Mouse (Mus musculus) kidney, postnatal 0 days (tissue): ENCODE data around the gene Olfr1360. TPM values are rescaled to one million over a fixed set of nuclear protein-coding genes. Genes with fewer than 3 reads are reported as not detected.

Experiments
- ATAC-seq: fragments of 200-750 bp; cut with Nextera tagmentation; replicated peaks from 2 replicates; pipeline ENCODE4 v1.8.0; 2017; ENCODE audit warnings: low read depth, moderate number of reproducible peaks, moderate TSS enrichment, moderate library complexity; ENCODE audit not compliant: low FRiP score
- DNase-seq: peaks from one replicate; pipeline ENCODE4 v3.0.0-alpha.2; 2016; ENCODE audit warnings: low spot score
- H3K27ac ChIP-seq: fragments of 300-500 bp; sonication (generic); 2 replicates; pipeline ENCODE4 v1.5.1; 2014; ENCODE audit warnings: mild to moderate bottlenecking
- H3K27me3 ChIP-seq: fragments of 300-500 bp; sonication (generic); 2 replicates; pipeline ENCODE4 v1.6.1; 2014; ENCODE audit warnings: low read length, mixed read lengths; ENCODE audit not compliant: insufficient read depth
- H3K36me3 ChIP-seq: fragments of 300-500 bp; sonication (generic); 2 replicates; pipeline ENCODE4 v1.6.1; 2014; ENCODE audit warnings: low read length, mixed read lengths; ENCODE audit not compliant: insufficient read depth
- H3K4me1 ChIP-seq: fragments of 300-500 bp; sonication (generic); replicated peaks from 2 replicates; pipeline ENCODE4 v1.6.1; 2014; ENCODE audit warnings: antibody characterized with exemption, low read length, mixed read lengths; ENCODE audit not compliant: insufficient read depth
- H3K4me2 ChIP-seq: fragments of 300-500 bp; sonication (generic); 2 replicates; pipeline ENCODE4 v1.6.1; 2014; ENCODE audit warnings: mild to moderate bottlenecking, low read length, moderate library complexity, mixed read lengths
- H3K4me3 ChIP-seq: fragments of 300-500 bp; sonication (generic); replicated peaks from 2 replicates; pipeline ENCODE4 v1.5.1; 2014; ENCODE audit warnings: low read depth, low read length
- H3K9ac ChIP-seq: fragments of 300-500 bp; sonication (generic); 2 replicates; pipeline ENCODE4 v1.6.1; 2014; ENCODE audit warnings: low read depth, low read length
- H3K9me3 ChIP-seq: fragments of 300-500 bp; sonication (generic); replicated peaks from 2 replicates; pipeline ENCODE4 v1.6.1; 2016; ENCODE audit warnings: low read length, inconsistent platforms, mixed read lengths
- CTCF ChIP-seq: IDR thresholded peaks from 2 replicates; pipeline ENCODE4 v1.5.1; 2016; ENCODE audit warnings: antibody characterized with exemption, low read depth, mild to moderate bottlenecking, moderate library complexity
- WGBS: fragments of 180-500 bp; shearing (Covaris S2); extraction: QIAGEN DNeasy Blood & Tissue Kit; methylation state at CpG from one replicate; pipeline ENCODE4 v1.1.7; 2014; 5-methylcytosine and 5-hydroxymethylcytosine counted together
- microRNA-seq: library from miRNA; unstranded; fragments of <30 nt; microRNA quantifications from one replicate; pipeline ENCODE4, GENCODE M21; 2016
- polyA plus RNA-seq: library from polyadenylated mRNA; unstranded; fragments of >200 nt; fragmentation: Nextera tagmentation; extraction: Ambion mirVana; gene quantifications from 2 replicates; pipeline ENCODE4 v1.2.1, GENCODE M21; 2015

The Olfr1360 gene
- polyA plus RNA-seq, 1 experiment from 2014 or later = not detected

- Histone ChIP-seq H3K4me3 (no peak within 1 kb of the TSS), H3K27me3 (no peaks in the 10 kb centered on the region), H3K9ac (no peak within 1 kb of the TSS), H3K9me3 (no peaks in the 10 kb centered on the region), H3K4me1 (no peaks in the 10 kb centered on the region), H3K27ac (no peak within 1 kb of the TSS), H3K4me2 (no peak within 1 kb of the TSS), H3K36me3 (no peaks in the 10 kb centered on the region)
- TF ChIP-seq CTCF = no peak
- DNase-seq = no peak
- 38% methylated on average over 2 of the region's 2 CpGs for WGBS
- no peak for ATAC-seq
Measured at GRCm38 (mm10) chr13:21663286-21663685, 13.9 kb downstream of the Olfr1360 start, which contains the start of gene Olfr1361. Gene Olfr1361, minus strand, starts transcription at chr13:21663386.

- TF ChIP-seq CTCF = no peak
- no peak within 1 kb of the TSS for H3K4me2 ChIP-seq
- WGBS = 86% methylated on average over 2 of the region's 2 CpGs
Measured at GRCm38 (mm10) chr13:21642418-21642817, 34.8 kb downstream of the Olfr1360 start, which contains the start of gene Olfr11. Gene Olfr11, minus strand, starts transcription at chr13:21642518.

More at GRCm38 (mm10) chr13:21642418-21642817, 34.8 kb downstream of the Olfr1360 start, which contains the start of gene Olfr11:
- no peak within 1 kb of the TSS for H3K9ac ChIP-seq
- DNase-seq (no peak), ATAC-seq (no peak)
- no peak within 1 kb of the TSS for H3K4me3 ChIP-seq
- H3K27me3 ChIP-seq = no peaks in the 10 kb centered on the region
- H3K36me3 ChIP-seq = no peaks in the 10 kb centered on the region
- no peaks in the 10 kb centered on the region for H3K9me3 ChIP-seq
- no peaks in the 10 kb centered on the region for H3K4me1 ChIP-seq
- no peak within 1 kb of the TSS for H3K27ac ChIP-seq

Small RNAs within 50 kb of the gene (microRNA-seq; reads per million reads assigned to microRNA genes)
- gene Gm44357 (not detected), gene Gm44367 (not detected)

Other genes starting within 250 kb of the Olfr1360 start
- gene Pgbd1, start 236.3 kb downstream of the Olfr1360 start, polyA plus RNA-seq = 2.0 and 2.5 TPM in 2 replicates
- 21.1 and 23.2 TPM in 2 replicates for gene Zscan26, start 223.7 kb downstream of the Olfr1360 start, polyA plus RNA-seq
- gene Nkapl, start 208.9 kb downstream of the Olfr1360 start, polyA plus RNA-seq = 3.4 and 3.7 TPM in 2 replicates
- gene Zkscan4, start 198.5 kb downstream of the Olfr1360 start, polyA plus RNA-seq = 4.0 and 4.3 TPM in 2 replicates
- not detected in 2 replicates for gene Gm10065, start 198.0 kb downstream of the Olfr1360 start, polyA plus RNA-seq
- 0.43 TPM in 2 replicates for gene AK157302, start 182.2 kb downstream of the Olfr1360 start, polyA plus RNA-seq
- gene Gm11273, start 176.0 kb downstream of the Olfr1360 start, polyA plus RNA-seq = 13.3 and 18.1 TPM in 2 replicates
- 4.6 and 5.0 TPM in 2 replicates for gene Zkscan8, start 146.3 kb downstream of the Olfr1360 start, polyA plus RNA-seq
- gene Olfr1366, start 134.6 kb downstream of the Olfr1360 start, polyA plus RNA-seq = 0.11 and 0.13 TPM in 2 replicates
- gene Olfr1535, start 117.5 kb downstream of the Olfr1360 start, polyA plus RNA-seq = not detected in 2 replicates
- gene Olfr1364, start 95.6 kb downstream of the Olfr1360 start, polyA plus RNA-seq = not detected in 2 replicates
- gene Olfr1362, start 63.4 kb downstream of the Olfr1360 start, polyA plus RNA-seq = not detected in 2 replicates
- not detected in 2 replicates for gene Olfr11, start 34.9 kb downstream of the Olfr1360 start, polyA plus RNA-seq
- gene Olfr1361, start 14.0 kb downstream of the Olfr1360 start, polyA plus RNA-seq = not detected in 2 replicates
- not detected in 2 replicates for gene Olfr1359, start 20.7 kb upstream of the Olfr1360 start, polyA plus RNA-seq
- 2.1 and 3.7 TPM in 2 replicates for gene Hist1h2bl, start 38.7 kb upstream of the Olfr1360 start, polyA plus RNA-seq
- gene Hist1h2ai, start 39.0 kb upstream of the Olfr1360 start, polyA plus RNA-seq = 21.2 and 27.1 TPM in 2 replicates
- 5.6 and 7.2 TPM in 2 replicates for gene Hist1h3h, start 40.3 kb upstream of the Olfr1360 start, polyA plus RNA-seq
- gene Hist1h2bm, start 44.6 kb upstream of the Olfr1360 start, polyA plus RNA-seq = 2.1 and 2.4 TPM in 2 replicates
- gene Hist1h4j, start 57.7 kb upstream of the Olfr1360 start, polyA plus RNA-seq = 0.34 and 0.65 TPM in 2 replicates
- gene Hist1h4k, start 73.1 kb upstream of the Olfr1360 start, polyA plus RNA-seq = 2.0 and 3.0 TPM in 2 replicates
- gene Hist1h2ak, start 76.4 kb upstream of the Olfr1360 start, polyA plus RNA-seq = 18.1 and 21.5 TPM in 2 replicates
- 1.8 and 4.6 TPM in 2 replicates for gene Hist1h2bn, start 76.7 kb upstream of the Olfr1360 start, polyA plus RNA-seq
- gene Hist1h1b, start 103.2 kb upstream of the Olfr1360 start, polyA plus RNA-seq = 13.2 and 13.8 TPM in 2 replicates
- 66.0 and 72.0 TPM in 2 replicates for gene Hist1h3i, start 106.0 kb upstream of the Olfr1360 start, polyA plus RNA-seq
- 4.6 TPM in 1 of 2 replicates, not detected in the other for gene Hist1h2an, start 109.8 kb upstream of the Olfr1360 start, polyA plus RNA-seq
- 0.71 and 1.5 TPM in 2 replicates for gene Hist1h2bp, start 110.1 kb upstream of the Olfr1360 start, polyA plus RNA-seq
- gene Hist1h2bq, start 132.8 kb upstream of the Olfr1360 start, polyA plus RNA-seq = 12.2 and 13.7 TPM in 2 replicates
- not detected in 2 replicates for gene Hist1h2ao, start 133.1 kb upstream of the Olfr1360 start, polyA plus RNA-seq
- gene Hist1h4m, start 134.3 kb upstream of the Olfr1360 start, polyA plus RNA-seq = not detected in 2 replicates
- 6.0 and 6.3 TPM in 2 replicates for gene Hist1h4n, start 154.8 kb upstream of the Olfr1360 start, polyA plus RNA-seq
- gene Hist1h2ap, start 156.1 kb upstream of the Olfr1360 start, polyA plus RNA-seq = 2,281 and 2,496 TPM in 2 replicates
- 13.2 TPM in 2 replicates for gene Hist1h2br, start 156.3 kb upstream of the Olfr1360 start, polyA plus RNA-seq